Mouse (Mus musculus) erythroblast, embryonic 14.5 days (primary cell): ENCODE results near the gene Btbd9. TPM values are rescaled to one million over a fixed set of nuclear protein-coding genes. Genes with fewer than 3 reads are reported as not detected.

Source experiments
- H3K27me3 ChIP-seq: 2 replicates; pipeline ENCODE4 v1.6.1; 2012; ENCODE audit warnings: inconsistent platforms; ENCODE audit not compliant: control insufficient read depth
- H3K36me3 ChIP-seq: 2 replicates; pipeline ENCODE4 v1.6.1; 2012; ENCODE audit warnings: mild to moderate bottlenecking, inconsistent platforms; ENCODE audit not compliant: control insufficient read depth
- H3K4me1 ChIP-seq: 2 replicates; pipeline ENCODE4 v1.6.1; 2012; ENCODE audit warnings: inconsistent platforms; ENCODE audit not compliant: control insufficient read depth
- H3K4me3 ChIP-seq: replicated peaks from 2 replicates; pipeline ENCODE3; 2012; ENCODE audit warnings: moderate library complexity, mild to moderate bottlenecking, inconsistent platforms
- H3K9me3 ChIP-seq: 2 replicates; pipeline ENCODE4 v1.6.1; 2012; ENCODE audit warnings: low read length, inconsistent platforms, mixed read lengths; ENCODE audit not compliant: control insufficient read depth
- GATA1 ChIP-seq: IDR thresholded peaks from 2 replicates; pipeline ENCODE4 v1.6.1; 2012; ENCODE audit warnings: low read length, inconsistent platforms, mixed read lengths
- TAL1 ChIP-seq: IDR thresholded peaks from 3 replicates; pipeline ENCODE4 v1.6.1; 2012; ENCODE audit warnings: low read length, inconsistent platforms, mixed read lengths
- polyA plus RNA-seq: library from polyadenylated mRNA; stranded (reverse); fragments of >175 nt; gene quantifications from 2 replicates; pipeline ENCODE4 v1.2.3, GENCODE M21; 2012

Gene Btbd9
- polyA plus RNA-seq, 1 experiment, result 0.26 TPM

GRCm38 (mm10) chr17:30445805-30446441 is 130.4 kb downstream of the Btbd9 start:
- H3K4me3 ChIP-seq, result no peak overlapping the region
- TF ChIP-seq GATA1 (no peak), TAL1 (no peak)
- no peaks in the 10 kb centered on the region for H3K4me1 ChIP-seq
- H3K27me3 ChIP-seq, result no peaks in the 10 kb centered on the region
- no peaks in the 10 kb centered on the region for H3K36me3 ChIP-seq
- H3K9me3 ChIP-seq, result no peaks in the 10 kb centered on the region

GRCm38 (mm10) chr17:30439702-30440101 is 136.6 kb downstream of the Btbd9 start:
- TF ChIP-seq TAL1, result no peak
- TF ChIP-seq GATA1, result no peak
- H3K36me3 ChIP-seq, result no peaks in the 10 kb centered on the region
- no peaks in the 10 kb centered on the region for H3K27me3 ChIP-seq
- H3K9me3 ChIP-seq, result no peaks in the 10 kb centered on the region
- no peak overlapping the region for H3K4me3 ChIP-seq
- H3K4me1 ChIP-seq, result no peaks in the 10 kb centered on the region; the same call in 1 of the 2 replicates

- no peaks in the 10 kb centered on the region for H3K27me3 ChIP-seq
These were observed 137.5 kb downstream of the Btbd9 start for GRCm38 (mm10) chr17:30438786-30439185.

GRCm38 (mm10) chr17:30436021-30436461 is 140.2 kb downstream of the Btbd9 start:
- no peaks in the 10 kb centered on the region for H3K9me3 ChIP-seq

More at GRCm38 (mm10) chr17:30438786-30439185, 137.5 kb downstream of the Btbd9 start:
- no peaks in the 10 kb centered on the region for H3K36me3 ChIP-seq
- H3K4me3 ChIP-seq, result no peak overlapping the region
- H3K9me3 ChIP-seq, result no peaks in the 10 kb centered on the region
- TF ChIP-seq TAL1 (no peak), GATA1 (no peak)
- no peaks in the 10 kb centered on the region; the same call in 1 of the 2 replicates for H3K4me1 ChIP-seq

GRCm38 (mm10) chr17:30435478-30435877 is 140.8 kb downstream of the Btbd9 start:
- no peak for TF ChIP-seq GATA1
- no peak for TF ChIP-seq TAL1
- no peaks in the 10 kb centered on the region; the same call in 1 of the 2 replicates for H3K4me1 ChIP-seq
- no peaks in the 10 kb centered on the region for H3K27me3 ChIP-seq
- H3K36me3 ChIP-seq, result no peaks in the 10 kb centered on the region
- H3K9me3 ChIP-seq, result no peaks in the 10 kb centered on the region
- H3K4me3 ChIP-seq, result no peak overlapping the region

More at GRCm38 (mm10) chr17:30436021-30436461, 140.2 kb downstream of the Btbd9 start:
- Histone ChIP-seq H3K4me1 (no peaks in the 10 kb centered on the region; the same call in 1 of the 2 replicates), H3K4me3 (no peak overlapping the region), H3K36me3 (no peaks in the 10 kb centered on the region), H3K27me3 (no peaks in the 10 kb centered on the region)
- no peak for TF ChIP-seq GATA1
- no peak for TF ChIP-seq TAL1

- no peaks in the 10 kb centered on the region for H3K4me1 ChIP-seq
- H3K36me3 ChIP-seq, result no peaks in the 10 kb centered on the region
- H3K9me3 ChIP-seq, result no peaks in the 10 kb centered on the region
- TF ChIP-seq GATA1 (no peak), TAL1 (no peak)
- no peaks in the 10 kb centered on the region for H3K27me3 ChIP-seq
- H3K4me3 ChIP-seq, result no peak overlapping the region
These were observed 144.2 kb downstream of the Btbd9 start for GRCm38 (mm10) chr17:30432094-30432493.

- H3K4me1 ChIP-seq, result no peaks in the 10 kb centered on the region
- TF ChIP-seq GATA1 (no peak), TAL1 (no peak)
- no peaks in the 10 kb centered on the region for H3K36me3 ChIP-seq
- H3K27me3 ChIP-seq, result no peaks in the 10 kb centered on the region
- no peaks in the 10 kb centered on the region for H3K9me3 ChIP-seq
- H3K4me3 ChIP-seq, result no peak overlapping the region
These were observed 145.2 kb downstream of the Btbd9 start for GRCm38 (mm10) chr17:30430961-30431640.

GRCm38 (mm10) chr17:30428661-30429060 is 147.6 kb downstream of the Btbd9 start:
- Histone ChIP-seq H3K27me3 (no peaks in the 10 kb centered on the region), H3K36me3 (no peaks in the 10 kb centered on the region), H3K4me3 (no peak overlapping the region), H3K9me3 (no peaks in the 10 kb centered on the region), H3K4me1 (no peaks in the 10 kb centered on the region)
- no peak for TF ChIP-seq TAL1
- no peak for TF ChIP-seq GATA1

- TF ChIP-seq GATA1 (no peak), TAL1 (no peak)
- no peak overlapping the region for H3K4me3 ChIP-seq
- no peaks in the 10 kb centered on the region for H3K36me3 ChIP-seq
- H3K9me3 ChIP-seq, result no peaks in the 10 kb centered on the region
- H3K4me1 ChIP-seq, result no peaks in the 10 kb centered on the region
- no peaks in the 10 kb centered on the region for H3K27me3 ChIP-seq
These were observed 152.9 kb downstream of the Btbd9 start for GRCm38 (mm10) chr17:30423256-30423852.
